Mouse (Mus musculus) lung, postnatal 0 days (tissue): ENCODE measurements at regions not wholly inside any gene's neighbourhood (a gene's known extent, or its start where the extent isn't known, plus 50 kb on each side); places are given as distances from the start of the nearest gene placed in this dataset.

Experiments
- CTCF ChIP-seq: IDR thresholded peaks from 2 replicates; pipeline ENCODE4 v1.5.1; 2016; ENCODE audit warnings: antibody characterized with exemption, mild to moderate bottlenecking
- EP300 ChIP-seq: IDR thresholded peaks from 2 replicates; pipeline ENCODE4 v1.6.1; 2016; ENCODE audit warnings: antibody characterized with exemption, mild to moderate bottlenecking, control low read depth

DNA sequence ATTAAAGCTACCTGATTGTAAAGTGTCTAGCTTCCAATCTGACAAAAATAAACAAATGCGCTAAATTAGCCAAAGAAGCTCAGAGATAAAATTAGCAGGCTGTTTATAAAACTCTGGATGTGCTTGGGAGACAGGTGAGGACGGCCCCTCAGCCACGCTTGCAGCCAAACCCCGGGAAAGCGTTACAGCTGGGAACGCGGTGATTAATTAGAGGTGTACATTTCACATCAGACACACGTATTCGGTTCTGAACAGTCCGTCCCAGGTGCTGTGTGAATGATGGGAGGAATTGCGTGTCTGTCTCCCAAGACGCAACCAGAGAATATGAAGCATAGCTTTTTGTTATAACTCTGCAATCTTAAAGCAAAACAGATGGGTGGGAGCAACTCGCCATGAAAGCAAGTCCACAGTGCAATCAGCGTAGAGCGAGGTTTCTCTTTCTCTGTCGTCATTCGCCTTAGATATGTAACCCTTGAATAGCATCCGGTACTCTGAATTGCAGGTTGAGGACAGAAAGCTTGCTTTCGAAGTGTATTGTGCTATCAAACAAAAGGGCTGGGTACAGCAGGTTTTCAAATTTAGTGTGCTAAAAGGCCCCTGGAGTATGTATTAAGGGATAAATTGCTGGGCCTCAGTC, 123.0 kb upstream of the Fn1 start:
- TF ChIP-seq CTCF (no peak), EP300 (no peak)
